Mouse (Mus musculus): ENCODE data around the gene Pdss2. TPM values are rescaled to one million over a fixed set of nuclear protein-coding genes. Genes with fewer than 3 reads are reported as not detected.

Pdss2 gene
- polyA plus RNA-seq, 1 experiment from 2014 or later = 8.8 TPM

DNA sequence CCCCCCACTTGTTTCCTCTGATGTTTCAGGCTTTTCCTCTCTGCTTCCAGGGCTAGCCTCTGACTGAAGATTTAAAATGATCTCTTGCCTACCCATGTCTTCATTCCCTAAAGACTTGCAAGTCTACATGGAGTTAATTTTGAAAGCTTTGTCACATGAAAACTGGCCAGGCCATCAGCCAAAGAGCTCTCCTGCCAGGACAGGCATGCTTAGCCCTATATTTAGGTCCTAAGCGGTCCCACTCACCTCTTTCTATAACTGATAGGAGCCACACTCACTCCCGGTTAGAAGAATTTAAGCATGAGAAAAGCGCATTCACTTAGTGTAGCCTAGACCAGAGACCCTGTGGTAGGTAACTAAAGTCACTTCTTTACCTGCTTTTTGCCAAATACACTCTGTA lies 233.4 kb downstream of the Pdss2 start:
- WGBS = 91% methylated on average over 3 of the region's 3 CpGs
- Histone ChIP-seq H3K4me2 (no peak overlapping the region), H3K4me3 (no peak overlapping the region), H3K36me3 (no peaks in the 10 kb centered on the region), H3K4me1 (peaks cover 5% of the 10 kb centered on the region; the same call in 1 of the 2 replicates), H3K27ac (no peak overlapping the region), H3K9ac (no peak overlapping the region), H3K27me3 (no peaks in the 10 kb centered on the region), H3K9me3 (no peaks in the 10 kb centered on the region)
- ATAC-seq (ENCODE audit: insufficient number of reproducible peaks, low FRiP score, low TSS enrichment, low read depth) = no peak

DNA sequence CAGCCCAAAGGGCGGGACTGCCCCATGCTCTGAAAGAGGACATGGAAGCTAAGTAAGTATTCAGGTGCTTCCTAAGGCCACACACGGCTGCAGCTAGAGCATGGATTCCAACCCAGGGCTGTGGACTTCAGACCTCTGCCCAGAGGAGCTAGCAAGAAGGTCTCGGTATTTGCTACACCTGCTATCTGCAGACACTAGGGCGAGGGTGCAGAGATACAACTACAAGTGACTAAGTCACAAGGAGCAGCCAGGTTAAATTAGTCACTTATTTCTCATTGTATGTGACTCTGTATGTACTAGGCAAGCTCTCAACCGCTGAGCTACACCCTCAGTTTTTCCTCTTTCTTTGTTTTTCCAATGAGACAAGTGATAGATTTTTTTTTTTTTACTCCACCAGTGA lies 241.5 kb downstream of the Pdss2 start:
- WGBS = 87% methylated on average over 5 of the region's 5 CpGs
- Histone ChIP-seq H3K27me3 (no peaks in the 10 kb centered on the region), H3K9me3 (no peaks in the 10 kb centered on the region), H3K4me2 (no peak overlapping the region), H3K9ac (no peak overlapping the region), H3K4me1 (no peaks in the 10 kb centered on the region), H3K27ac (no peak overlapping the region), H3K36me3 (no peaks in the 10 kb centered on the region), H3K4me3 (no peak overlapping the region)
- no peak for ATAC-seq (ENCODE audit: insufficient number of reproducible peaks, low FRiP score, low TSS enrichment, low read depth)

DNA sequence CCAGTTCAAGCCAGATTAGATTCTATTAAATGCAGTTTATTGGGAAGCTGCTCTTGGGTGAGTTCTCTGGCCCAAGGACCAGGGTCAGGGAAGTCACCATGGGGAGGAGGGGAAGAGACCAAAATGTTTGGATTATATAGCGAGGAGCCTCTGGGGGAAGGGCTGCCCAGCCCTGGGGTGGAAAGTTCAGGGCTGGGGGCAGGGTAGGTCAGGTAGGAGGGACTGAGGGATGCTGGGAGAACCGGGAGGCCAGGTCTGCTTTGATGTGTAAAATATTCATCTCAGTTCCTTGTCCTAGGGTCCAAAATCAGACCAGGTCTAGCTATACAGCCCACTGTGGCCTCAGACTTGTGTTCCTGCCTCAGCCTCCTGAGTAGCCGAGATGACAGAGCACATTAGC lies 241.9 kb downstream of the Pdss2 start:
- Histone ChIP-seq H3K4me1 (no peaks in the 10 kb centered on the region), H3K27ac (no peak overlapping the region), H3K4me2 (no peak overlapping the region), H3K9ac (no peak overlapping the region), H3K27me3 (no peaks in the 10 kb centered on the region), H3K36me3 (no peaks in the 10 kb centered on the region), H3K9me3 (no peaks in the 10 kb centered on the region), H3K4me3 (no peak overlapping the region)
- ATAC-seq (ENCODE audit: insufficient number of reproducible peaks, low FRiP score, low TSS enrichment, low read depth) = no peak
- 64% methylated on average over 3 of the region's 3 CpGs for WGBS

DNA sequence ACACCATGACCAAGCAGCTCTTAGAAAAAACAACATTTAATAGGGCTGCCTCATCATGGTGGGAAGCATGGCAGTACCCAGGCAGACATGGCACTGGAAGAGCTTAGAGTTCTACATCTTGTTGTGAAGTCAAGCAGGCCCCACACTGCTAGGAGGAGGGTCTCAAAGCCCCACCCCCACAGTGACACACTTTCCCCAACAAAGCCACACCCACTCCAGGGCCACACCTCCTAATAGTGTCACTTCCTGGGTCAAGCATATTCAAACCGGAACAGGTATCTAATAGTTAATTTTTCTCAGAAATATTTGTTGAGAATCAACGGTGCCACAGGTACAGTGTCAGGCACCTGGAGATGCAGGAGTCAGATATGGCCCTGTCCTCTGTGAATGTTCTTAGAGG lies 244.9 kb downstream of the Pdss2 start:
- Histone ChIP-seq H3K27ac (no peak overlapping the region), H3K4me2 (no peak overlapping the region), H3K9me3 (no peaks in the 10 kb centered on the region), H3K4me1 (no peaks in the 10 kb centered on the region), H3K4me3 (no peak overlapping the region), H3K36me3 (no peaks in the 10 kb centered on the region), H3K9ac (no peak overlapping the region), H3K27me3 (no peaks in the 10 kb centered on the region)
- no peak for ATAC-seq (ENCODE audit: insufficient number of reproducible peaks, low FRiP score, low TSS enrichment, low read depth)
- 84% methylated on average over 2 of the region's 2 CpGs for WGBS

DNA sequence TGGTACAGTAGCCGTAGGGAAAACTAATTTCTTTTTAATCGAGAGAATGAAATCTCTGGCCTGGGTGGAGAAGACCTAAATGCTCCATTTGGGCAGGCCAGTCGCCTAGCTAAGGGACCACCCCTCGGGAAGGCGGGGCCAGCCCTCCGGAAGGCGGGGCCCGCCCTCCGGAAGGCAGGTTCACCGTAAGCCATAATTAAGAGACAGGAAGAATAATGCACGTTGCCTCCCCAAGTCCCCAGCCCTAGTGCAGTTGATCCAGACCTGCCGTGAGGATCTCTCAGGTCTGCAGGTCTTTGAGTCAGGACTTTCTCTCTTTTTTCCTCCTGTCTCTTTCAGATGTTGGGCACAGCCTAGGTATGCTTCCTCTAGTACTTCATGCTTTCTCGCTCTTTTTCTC lies 246.4 kb downstream of the Pdss2 start:
- H3K9ac ChIP-seq = no peak overlapping the region
- no peaks in the 10 kb centered on the region for H3K9me3 ChIP-seq
- no peaks in the 10 kb centered on the region for H3K4me1 ChIP-seq
- H3K36me3 ChIP-seq = no peaks in the 10 kb centered on the region
- peak overlapping the region; percentile 22; the same call in 1 of the 2 replicates for H3K4me2 ChIP-seq
- H3K27ac ChIP-seq = no peak overlapping the region
- H3K4me3 ChIP-seq = no peak overlapping the region
- WGBS = 27% methylated on average over 13 of the region's 13 CpGs
- H3K27me3 ChIP-seq = no peaks in the 10 kb centered on the region
- no peak for ATAC-seq (ENCODE audit: insufficient number of reproducible peaks, low FRiP score, low TSS enrichment, low read depth)

DNA sequence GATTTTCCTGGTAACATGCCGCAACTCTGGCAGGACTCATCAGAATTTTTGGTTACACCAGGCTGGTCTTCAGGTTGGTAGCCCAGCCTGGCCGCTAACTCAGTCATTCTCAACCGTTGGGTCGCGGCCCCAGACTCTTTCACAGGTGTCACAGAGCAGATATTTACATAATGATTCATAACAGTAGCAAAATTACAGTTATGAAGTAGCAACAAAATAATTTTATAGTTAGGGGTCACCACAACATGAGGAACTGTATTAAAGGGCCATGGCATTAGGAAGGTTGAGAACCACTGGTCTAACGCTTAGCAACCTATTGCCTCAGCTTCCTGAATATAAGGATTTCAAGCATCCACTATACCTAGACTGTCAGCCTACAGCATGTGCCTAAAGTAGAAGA lies 247.0 kb downstream of the Pdss2 start:
- 92% methylated on average over 6 of the region's 6 CpGs for WGBS
- ATAC-seq (ENCODE audit: insufficient number of reproducible peaks, low FRiP score, low TSS enrichment, low read depth) = no peak
- Histone ChIP-seq H3K27ac (no peak overlapping the region), H3K9me3 (no peaks in the 10 kb centered on the region), H3K4me1 (no peaks in the 10 kb centered on the region), H3K4me3 (no peak overlapping the region), H3K4me2 (no peak overlapping the region), H3K27me3 (no peaks in the 10 kb centered on the region), H3K9ac (no peak overlapping the region), H3K36me3 (no peaks in the 10 kb centered on the region)

DNA sequence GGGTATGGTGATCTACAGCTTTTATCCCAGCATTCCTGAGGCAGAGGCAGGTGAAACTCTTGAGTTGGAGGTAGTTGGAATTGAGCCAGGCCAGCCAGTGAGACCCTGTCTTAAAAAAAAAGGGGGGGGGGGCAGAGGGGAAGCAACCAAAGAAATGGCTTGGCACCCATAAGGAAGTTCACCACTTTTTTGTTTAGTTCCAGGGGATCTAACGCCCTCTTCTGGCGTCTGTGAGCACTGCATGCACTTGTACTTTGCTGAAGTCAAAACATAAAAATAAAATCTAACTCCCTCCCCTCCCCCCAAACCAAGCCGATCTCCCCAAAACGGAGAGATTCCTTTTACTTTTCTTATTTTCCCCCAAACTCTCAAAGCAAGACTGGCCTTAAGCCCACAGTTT lies 254.1 kb downstream of the Pdss2 start:
- no peak for ATAC-seq (ENCODE audit: insufficient number of reproducible peaks, low FRiP score, low TSS enrichment, low read depth)
- peaks cover 14% of the 10 kb centered on the region for H3K4me1 ChIP-seq

DNA sequence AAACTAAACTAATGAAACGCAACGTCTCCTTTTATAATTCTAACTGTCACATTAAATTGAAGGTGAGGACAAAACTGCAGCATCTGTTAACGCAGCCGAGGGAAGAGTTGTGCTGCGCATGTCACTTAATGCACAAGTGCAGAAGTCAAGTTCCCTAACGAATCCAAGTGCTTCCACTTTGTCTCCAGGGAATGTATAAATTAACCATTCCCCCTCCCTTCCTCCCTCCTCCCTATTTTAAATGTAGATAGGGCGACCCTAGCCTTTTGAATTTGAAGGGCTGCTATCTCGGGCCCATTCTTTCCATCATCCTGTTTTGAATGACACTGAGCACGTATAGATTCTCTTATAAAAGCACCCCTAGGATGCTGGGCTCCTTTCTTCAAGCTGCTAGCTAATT lies 256.2 kb downstream of the Pdss2 start:
- WGBS = 17% methylated on average over 9 of the region's 9 CpGs
- Histone ChIP-seq H3K4me2 (peak overlapping the region; percentile 87), H3K27me3 (no peaks in the 10 kb centered on the region), H3K9me3 (no peaks in the 10 kb centered on the region), H3K36me3 (no peaks in the 10 kb centered on the region), H3K4me1 (peaks cover 25% of the 10 kb centered on the region), H3K4me3 (peak overlapping the region; percentile 88), H3K27ac (no peak overlapping the region), H3K9ac (peak overlapping the region; percentile 23; the same call in 1 of the 2 replicates)
- no peak for ATAC-seq (ENCODE audit: insufficient number of reproducible peaks, low FRiP score, low TSS enrichment, low read depth)

More for the DNA sequence above, 254.1 kb downstream of the Pdss2 start:
- Histone ChIP-seq H3K4me2 (no peak overlapping the region), H3K4me3 (no peak overlapping the region), H3K9me3 (no peaks in the 10 kb centered on the region), H3K36me3 (no peaks in the 10 kb centered on the region), H3K27ac (no peak overlapping the region), H3K27me3 (no peaks in the 10 kb centered on the region), H3K9ac (no peak overlapping the region)
- WGBS = 52% methylated on average over 4 of the region's 4 CpGs

DNA sequence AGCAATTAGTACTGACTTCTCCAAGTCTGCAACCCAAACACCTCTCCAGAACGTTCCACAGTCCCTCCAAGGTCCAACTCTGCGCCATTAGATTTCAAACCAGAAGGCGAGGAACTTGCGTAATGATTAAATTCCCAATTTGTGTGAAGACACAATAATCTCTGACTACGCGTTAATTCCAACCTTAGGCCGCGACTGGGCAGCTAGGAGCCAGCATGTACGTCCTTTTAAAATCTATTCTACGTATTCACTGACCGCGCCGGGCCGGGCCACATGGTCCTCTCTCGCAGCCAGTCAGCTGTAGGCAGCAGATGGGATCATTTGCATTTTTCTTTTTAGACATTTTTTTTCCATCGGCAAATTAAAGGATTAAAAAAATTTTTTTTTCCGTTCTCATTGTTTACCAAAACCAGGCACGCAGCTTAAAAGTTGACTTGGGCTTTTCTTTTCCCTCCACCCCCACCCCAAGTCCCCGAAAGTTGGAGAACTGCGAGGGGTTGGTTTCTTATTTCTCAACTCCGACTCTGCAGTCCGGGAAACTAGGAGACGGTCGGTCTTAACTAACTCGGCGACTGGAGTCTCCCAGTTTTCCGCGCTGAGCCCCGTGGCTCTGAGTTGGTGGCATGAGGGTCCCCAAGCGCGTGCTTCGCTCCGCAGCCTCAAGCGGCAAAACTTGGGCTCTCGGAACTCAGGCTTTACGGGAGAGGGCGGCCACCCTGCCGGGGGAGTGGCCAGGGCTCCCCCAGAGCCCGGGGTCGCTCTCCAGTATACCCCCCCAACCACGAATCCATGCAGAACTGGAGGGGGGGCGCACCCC lies 256.8 kb downstream of the Pdss2 start:
- peak overlapping the region; percentile 87 for H3K4me2 ChIP-seq
- ATAC-seq (ENCODE audit: insufficient number of reproducible peaks, low FRiP score, low TSS enrichment, low read depth) = no peak; the same call in 1 of the 2 replicates
- under 1% methylated on average over 42 of the region's 42 CpGs for WGBS
- peak overlapping the region; percentile 88 for H3K4me3 ChIP-seq
- no peaks in the 10 kb centered on the region for H3K9me3 ChIP-seq
- H3K9ac ChIP-seq = peak overlapping the region; percentile 90
- H3K27ac ChIP-seq = peak overlapping the region; percentile 98
- no peaks in the 10 kb centered on the region for H3K36me3 ChIP-seq
- peaks cover 29% of the 10 kb centered on the region for H3K4me1 ChIP-seq
- no peaks in the 10 kb centered on the region for H3K27me3 ChIP-seq

DNA sequence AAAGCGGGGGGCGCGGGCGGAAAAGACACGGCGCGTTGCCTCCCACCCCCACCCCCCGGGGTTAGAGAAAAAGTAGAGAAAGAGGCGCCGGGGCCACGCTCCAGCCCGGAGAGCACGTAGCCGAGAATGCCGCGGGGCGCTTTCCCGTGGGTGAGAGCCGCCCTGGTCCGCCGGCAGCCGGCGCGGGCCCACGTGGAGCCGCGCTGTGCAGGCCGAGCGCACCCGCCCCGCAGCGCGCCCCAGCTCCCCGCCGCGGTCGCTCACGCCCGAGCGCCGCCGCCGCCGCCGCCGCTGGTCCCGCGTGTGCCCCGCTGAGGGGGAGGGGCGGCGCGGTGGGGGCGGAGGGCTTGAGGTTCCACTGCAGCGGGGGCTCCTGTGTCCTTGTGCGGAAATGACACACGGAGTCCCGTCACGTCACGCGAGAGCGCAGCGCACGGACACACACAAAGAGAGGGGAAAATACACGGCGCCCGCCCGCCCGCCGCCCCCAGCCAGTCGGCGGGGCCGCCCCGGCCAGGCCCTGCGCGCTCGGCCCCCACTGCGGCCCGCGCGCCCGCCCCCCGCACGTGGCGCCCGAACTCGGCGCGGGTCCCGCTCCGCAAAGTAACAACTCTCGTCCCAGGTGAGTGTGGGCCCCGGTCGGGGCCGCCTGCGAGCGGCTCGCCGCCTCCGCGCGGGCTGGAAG lies 257.6 kb downstream of the Pdss2 start, which contains the start of gene Bend3:
TSS of gene Bend3 (plus strand) at position 81 of the 685 bp plus-strand sequence.
- H3K4me3 ChIP-seq = peak within 1 kb of the TSS; percentile 88
- H3K9me3 ChIP-seq = no peaks in the 10 kb centered on the region
- no peaks in the 10 kb centered on the region for H3K36me3 ChIP-seq
- H3K27ac ChIP-seq = peak within 1 kb of the TSS; percentile 98
- under 1% methylated on average over 86 of the region's 101 CpGs for WGBS
- H3K27me3 ChIP-seq = no peaks in the 10 kb centered on the region
- H3K4me2 ChIP-seq = peak within 1 kb of the TSS; percentile 87
- H3K9ac ChIP-seq = peak within 1 kb of the TSS; percentile 90
- ATAC-seq (ENCODE audit: insufficient number of reproducible peaks, low FRiP score, low TSS enrichment, low read depth) = peak; percentile 64; the same call in 1 of the 2 replicates
- H3K4me1 ChIP-seq = peaks cover 35% of the 10 kb centered on the region

DNA sequence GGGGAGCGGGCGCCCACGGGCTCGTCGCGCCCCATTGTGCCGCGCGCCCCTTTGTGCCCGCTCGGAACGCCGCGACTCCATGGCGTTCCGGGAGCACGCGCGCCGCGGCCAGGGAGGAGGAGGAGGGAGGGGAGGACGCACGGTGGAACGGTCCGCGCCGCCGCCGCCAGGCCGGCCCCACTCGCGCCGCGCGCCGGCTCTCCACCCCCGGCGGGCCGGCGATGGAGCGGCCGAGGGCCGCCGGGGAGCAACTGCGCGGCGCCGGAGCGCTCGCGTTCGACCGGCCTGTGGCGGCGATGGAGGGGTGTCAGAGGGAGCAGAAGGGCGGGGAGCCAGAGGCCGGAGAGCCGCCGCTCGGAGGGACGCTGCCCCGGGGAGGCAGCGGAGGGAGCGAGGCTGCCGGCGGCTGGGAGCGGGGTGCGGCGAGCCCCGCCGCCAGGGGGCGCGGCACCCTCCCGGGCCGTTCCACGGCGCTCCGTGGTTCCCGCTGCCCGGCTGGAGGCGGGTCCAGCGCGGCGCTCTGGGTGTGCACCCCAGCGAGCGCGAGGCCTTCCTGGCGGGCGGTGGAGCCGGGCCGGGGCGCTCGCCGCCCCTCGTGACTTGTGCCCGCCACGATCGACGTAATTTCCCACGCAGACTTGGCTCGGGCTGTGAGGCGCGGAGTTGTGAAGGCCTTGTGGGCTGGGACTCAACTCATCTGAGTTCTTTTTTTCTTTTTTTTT lies 258.3 kb downstream of the Pdss2 start:
- H3K4me3 ChIP-seq = peak overlapping the region; percentile 88
- H3K4me1 ChIP-seq = peaks cover 35% of the 10 kb centered on the region
- ATAC-seq (ENCODE audit: insufficient number of reproducible peaks, low FRiP score, low TSS enrichment, low read depth) = peak; percentile 83
- under 1% methylated on average over 89 of the region's 103 CpGs for WGBS
- peak overlapping the region; percentile 98 for H3K27ac ChIP-seq
- H3K27me3 ChIP-seq = no peaks in the 10 kb centered on the region
- no peaks in the 10 kb centered on the region for H3K9me3 ChIP-seq
- peak overlapping the region; percentile 90 for H3K9ac ChIP-seq
- H3K4me2 ChIP-seq = peak overlapping the region; percentile 87
- H3K36me3 ChIP-seq = no peaks in the 10 kb centered on the region

Data from limb, embryonic 15.5 days (tissue).